Mouse (Mus musculus) spleen, postnatal 10 days (tissue): ENCODE results near the gene Olfr800.

Experiments
- DNase-seq, 2 experiments: peaks; one replicate each; pipeline ENCODE4 v3.0.0; 2021 to 2022; ENCODE audit warnings: low spot score in 2 of 2

Gene Olfr800

GRCm38 (mm10) chr10:129657394-129657793 is at the start of gene Olfr800:
Gene Olfr800, plus strand, starts transcription at chr10:129657694.
- no peak for DNase-seq

DNA sequence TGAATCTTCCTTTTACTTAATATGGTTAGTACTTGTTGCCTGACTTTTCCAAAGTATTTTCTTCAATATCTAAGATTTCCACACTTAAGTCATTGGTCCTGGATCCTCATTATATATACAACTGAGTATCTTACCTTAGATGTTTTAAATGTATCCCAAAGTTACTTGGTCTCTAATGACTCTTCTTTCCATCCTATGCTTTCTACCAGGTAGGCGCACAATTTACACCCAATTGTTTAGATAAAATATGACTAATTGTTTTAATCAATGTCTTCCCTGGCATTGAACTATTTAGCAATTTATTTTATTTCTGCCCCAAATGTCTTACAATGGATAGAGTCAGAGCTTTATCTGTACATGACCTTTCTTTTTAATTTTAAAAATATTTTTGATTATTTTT is 45.0 kb upstream of the Olfr800 start, which contains the start of gene Olfr796:
Gene Olfr796 (minus strand): TSS at position 101 of the 400 bp plus-strand sequence.
- DNase-seq: no peak

GRCm38 (mm10) chr10:129621724-129622123 is 35.8 kb upstream of the Olfr800 start:
- no peak for DNase-seq

DNA sequence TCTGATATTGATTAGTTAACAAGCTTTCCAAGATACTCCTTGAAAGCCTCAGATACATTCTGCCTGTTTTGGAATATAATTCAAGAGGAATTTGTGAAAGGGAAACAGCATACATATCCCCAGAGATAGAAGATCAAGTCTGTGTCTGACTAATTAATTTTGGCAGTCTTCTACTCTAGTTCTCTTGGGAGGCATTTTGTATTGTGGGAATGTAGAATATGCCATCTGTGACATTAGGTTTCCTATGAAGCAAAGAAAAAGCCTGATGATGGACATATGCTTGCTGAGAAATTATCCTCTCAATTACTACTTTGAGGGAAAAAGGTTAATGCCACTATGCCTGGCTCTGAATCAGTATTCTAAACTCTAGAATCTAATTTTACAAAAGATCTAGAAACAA is 34.2 kb upstream of the Olfr800 start:
- DNase-seq: no peak

DNA sequence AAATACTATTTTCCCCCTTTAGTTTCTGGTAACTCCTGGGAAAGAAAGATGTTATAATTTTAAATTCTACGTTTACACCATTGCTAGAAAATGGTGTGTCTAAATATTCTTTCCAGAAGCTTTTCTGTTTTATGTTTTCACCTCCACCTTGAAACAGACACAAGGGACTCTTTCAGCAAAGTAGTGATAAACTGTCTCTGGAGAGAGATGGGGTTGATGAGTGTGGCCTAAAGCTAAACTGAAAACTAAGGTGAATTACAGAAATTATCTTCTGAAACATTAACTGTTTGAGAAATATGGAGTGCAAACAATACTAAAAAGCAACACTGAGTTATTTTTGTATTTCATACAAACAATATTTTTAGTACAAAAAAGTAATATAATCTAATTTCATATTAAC is 29.7 kb upstream of the Olfr800 start, which contains the start of gene Olfr798:
Gene Olfr798 (minus strand): TSS at position 101 of the 400 bp plus-strand sequence.
- no peak for DNase-seq

GRCm38 (mm10) chr10:129637184-129637583 is 20.3 kb upstream of the Olfr800 start, which contains the start of gene Olfr799:
Gene Olfr799, plus strand, starts transcription at chr10:129637484.
- DNase-seq: no peak

DNA sequence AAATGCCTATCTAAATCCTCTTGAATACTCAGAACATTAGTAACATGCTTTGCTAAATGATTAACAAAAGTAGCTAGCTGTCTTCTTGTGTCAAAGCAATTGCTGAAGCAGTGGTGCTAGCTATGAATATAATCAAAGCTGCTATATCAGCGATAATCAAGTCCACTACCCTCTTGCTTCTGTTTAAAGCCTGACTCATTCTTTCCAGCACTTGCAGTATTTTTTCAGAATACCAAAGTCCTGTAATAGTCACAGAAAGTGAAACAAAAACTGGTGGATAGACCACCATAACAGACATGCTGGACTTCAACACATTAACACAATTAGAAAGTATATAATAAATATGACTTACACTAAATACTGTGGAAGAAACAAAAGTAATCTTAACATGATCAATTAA is 5.7 kb upstream of the Olfr800 start:
- no peak for DNase-seq

- no peak for DNase-seq
Measured at GRCm38 (mm10) chr10:129673765-129674164, 16.3 kb downstream of the Olfr800 start, which contains the start of gene Olfr801. Gene Olfr801, minus strand, starts transcription at chr10:129673865.

- no peak for DNase-seq
Measured at GRCm38 (mm10) chr10:129688069-129688468, 30.6 kb downstream of the Olfr800 start, which contains the start of gene Olfr802. Gene Olfr802, minus strand, starts transcription at chr10:129688169.

DNA sequence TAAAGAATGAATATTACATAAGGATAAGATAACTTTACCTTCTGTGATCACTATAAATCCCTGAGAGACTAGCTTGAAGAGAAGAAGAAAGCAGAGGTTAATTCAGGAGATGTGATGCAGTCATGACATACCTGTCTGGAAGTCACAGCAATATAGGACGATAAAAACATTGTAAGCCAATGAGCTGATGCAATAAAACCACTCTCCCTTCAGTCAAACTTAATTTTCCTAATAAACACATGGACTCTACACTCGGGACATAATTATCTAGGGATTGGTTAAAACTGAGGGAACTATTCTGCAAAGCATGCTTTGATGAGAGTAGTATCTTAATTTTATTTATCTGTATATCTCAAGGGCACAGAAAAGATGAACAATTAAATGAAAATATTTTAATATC is 36.7 kb downstream of the Olfr800 start, which contains the start of gene Olfr803:
Gene Olfr803 (minus strand): TSS at position 101 of the 400 bp plus-strand sequence.
- no peak for DNase-seq

DNA sequence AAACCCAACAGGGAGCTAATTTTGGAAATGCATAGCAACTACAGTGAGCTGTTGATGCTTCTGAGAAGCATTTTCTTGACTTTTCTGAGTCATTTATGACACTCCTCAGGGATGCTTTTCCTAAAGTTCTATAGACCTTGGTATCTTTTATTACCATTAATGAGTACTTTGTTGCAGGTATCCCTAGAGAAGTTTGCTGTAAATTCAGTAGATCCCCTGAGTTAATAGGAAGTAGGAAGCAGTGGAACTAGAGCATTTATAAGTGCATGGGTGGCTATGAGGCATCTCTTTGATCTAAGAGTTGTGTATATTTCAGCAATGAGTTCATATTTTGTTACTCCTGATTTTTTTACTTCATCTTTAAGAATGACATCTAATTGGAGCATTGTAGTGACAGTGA is 45.4 kb downstream of the Olfr800 start, which contains the start of gene Olfr804:
Gene Olfr804 (plus strand): TSS at position 301 of the 400 bp plus-strand sequence.
- DNase-seq: no peak
